Mouse (Mus musculus) C2C12 (cell line): ENCODE measurements around the gene Htr6. TPM values are rescaled to one million over a fixed set of nuclear protein-coding genes. Genes with fewer than 3 reads are reported as not detected.

Experiments used
- H3K27me3 ChIP-seq: one replicate; pipeline ENCODE4 v1.6.1; 2011; ENCODE audit not compliant: control insufficient read depth, insufficient read depth, insufficient read length
- H3K36me3 ChIP-seq: one replicate; pipeline ENCODE4 v1.6.1; 2011; ENCODE audit not compliant: control insufficient read depth, insufficient read depth
- H3K4me3 ChIP-seq: one replicate; pipeline ENCODE4 v1.5.1; 2011; ENCODE audit warnings: mild to moderate bottlenecking, control low read depth; ENCODE audit not compliant: poor library complexity, insufficient read depth, severe bottlenecking
- H3K79me2 ChIP-seq: one replicate; pipeline ENCODE4 v1.6.1; 2011; ENCODE audit not compliant: control insufficient read depth, insufficient read depth
- H3K79me3 ChIP-seq: one replicate; pipeline ENCODE4 v1.6.1; 2011; ENCODE audit warnings: low read depth, control low read depth
- H3ac ChIP-seq: one replicate; pipeline ENCODE3; 2011; ENCODE audit warnings: low read depth; ENCODE audit not compliant: control insufficient read depth, insufficient read length
- CEBPB ChIP-seq: IDR thresholded peaks from one replicate; pipeline ENCODE4 v1.6.1; 2011; ENCODE audit warnings: low read depth, mild to moderate bottlenecking, control low read depth, moderate library complexity
- CTCF ChIP-seq: IDR thresholded peaks from one replicate; pipeline ENCODE4 v1.5.1; 2011; ENCODE audit not compliant: control insufficient read depth, insufficient read depth, insufficient read length
- FOSL1 ChIP-seq: IDR thresholded peaks from one replicate; pipeline ENCODE4 v1.8.0; 2011; ENCODE audit warnings: mild to moderate bottlenecking, low read length; ENCODE audit not compliant: poor library complexity, insufficient read depth, severe bottlenecking
- MAX ChIP-seq: IDR thresholded peaks from one replicate; pipeline ENCODE4 v1.6.1; 2011; ENCODE audit warnings: mild to moderate bottlenecking, control low read depth
- MYOD1 ChIP-seq: IDR thresholded peaks from one replicate; pipeline ENCODE4 v1.6.1; 2011; ENCODE audit warnings: low read depth; ENCODE audit not compliant: control insufficient read depth, insufficient read length
- MYOG ChIP-seq: IDR thresholded peaks from one replicate; pipeline ENCODE4 v1.6.1; 2011; ENCODE audit not compliant: control insufficient read depth, insufficient read length; ENCODE audit errors: extremely low read depth
- USF1 ChIP-seq: IDR thresholded peaks from one replicate; pipeline ENCODE4 v1.6.1; 2011; ENCODE audit warnings: low read depth, mild to moderate bottlenecking, control low read depth, moderate library complexity
- polyA plus RNA-seq: library from polyadenylated mRNA; unstranded; fragments of >200 nt; fragmentation: generic; extraction: Trizol; gene quantifications from one replicate; pipeline ENCODE4 v1.2.1, GENCODE M21; 2012; ENCODE audit warnings: missing spikeins

The Htr6 gene
- polyA plus RNA-seq, 1 experiment = 0.02 TPM

DNA sequence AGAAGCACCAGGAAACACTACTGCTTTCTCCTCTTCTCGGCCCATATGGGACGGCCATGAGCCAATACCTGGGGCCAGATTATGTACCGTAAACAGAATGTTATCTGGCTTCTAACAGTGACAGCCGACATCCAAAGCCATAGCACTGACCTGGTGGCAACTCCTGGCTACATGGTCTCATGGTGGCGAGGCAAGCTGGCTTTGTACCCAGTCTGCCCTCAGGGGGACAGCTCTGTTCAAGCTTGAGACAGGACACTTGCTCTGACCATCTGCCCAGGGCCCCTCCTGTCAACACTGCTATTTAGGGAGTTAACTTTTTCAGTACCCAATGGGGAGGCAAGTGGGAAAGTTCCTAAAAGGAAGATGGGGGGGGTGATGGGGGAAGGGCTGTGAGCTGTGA lies 18.1 kb downstream of the Htr6 start:
- no peaks in the 10 kb centered on the region for H3K36me3 ChIP-seq
- H3K27me3 ChIP-seq = peaks cover 24% of the 10 kb centered on the region
- no peaks in the 10 kb centered on the region for H3K79me3 ChIP-seq
- no peak overlapping the region for H3K4me3 ChIP-seq
- H3ac ChIP-seq = no peak overlapping the region
- TF ChIP-seq USF1 (no peak), FOSL1 (no peak), CEBPB (no peak), MYOD1 (no peak), MAX (no peak), MYOG (no peak), CTCF (no peak)
- H3K79me2 ChIP-seq = no peaks in the 10 kb centered on the region

GRCm38 (mm10) chr4:139055744-139056143 lies 19.6 kb downstream of the Htr6 start:
- H3K36me3 ChIP-seq = no peaks in the 10 kb centered on the region
- TF ChIP-seq CTCF = no peak
- TF ChIP-seq MYOD1 = no peak
- TF ChIP-seq USF1 = no peak
- TF ChIP-seq MYOG = no peak
- TF ChIP-seq MAX = no peak
- TF ChIP-seq CEBPB = no peak
- TF ChIP-seq FOSL1 = no peak
- H3ac ChIP-seq = no peak overlapping the region
- no peaks in the 10 kb centered on the region for H3K79me2 ChIP-seq
- H3K79me3 ChIP-seq = no peaks in the 10 kb centered on the region
- no peak overlapping the region for H3K4me3 ChIP-seq
- H3K27me3 ChIP-seq = peaks cover 31% of the 10 kb centered on the region

- Histone ChIP-seq H3K79me2 (no peaks in the 10 kb centered on the region), H3K36me3 (no peaks in the 10 kb centered on the region), H3K4me3 (no peak overlapping the region), H3ac (no peak overlapping the region), H3K79me3 (no peaks in the 10 kb centered on the region), H3K27me3 (peaks cover 32% of the 10 kb centered on the region)
- TF ChIP-seq USF1 = no peak
- no peak for TF ChIP-seq CEBPB
- TF ChIP-seq MAX = no peak
- no peak for TF ChIP-seq MYOG
- no peak for TF ChIP-seq FOSL1
- no peak for TF ChIP-seq MYOD1
- no peak for TF ChIP-seq CTCF
Measured at GRCm38 (mm10) chr4:139055336-139055735, 20.0 kb downstream of the Htr6 start.

DNA sequence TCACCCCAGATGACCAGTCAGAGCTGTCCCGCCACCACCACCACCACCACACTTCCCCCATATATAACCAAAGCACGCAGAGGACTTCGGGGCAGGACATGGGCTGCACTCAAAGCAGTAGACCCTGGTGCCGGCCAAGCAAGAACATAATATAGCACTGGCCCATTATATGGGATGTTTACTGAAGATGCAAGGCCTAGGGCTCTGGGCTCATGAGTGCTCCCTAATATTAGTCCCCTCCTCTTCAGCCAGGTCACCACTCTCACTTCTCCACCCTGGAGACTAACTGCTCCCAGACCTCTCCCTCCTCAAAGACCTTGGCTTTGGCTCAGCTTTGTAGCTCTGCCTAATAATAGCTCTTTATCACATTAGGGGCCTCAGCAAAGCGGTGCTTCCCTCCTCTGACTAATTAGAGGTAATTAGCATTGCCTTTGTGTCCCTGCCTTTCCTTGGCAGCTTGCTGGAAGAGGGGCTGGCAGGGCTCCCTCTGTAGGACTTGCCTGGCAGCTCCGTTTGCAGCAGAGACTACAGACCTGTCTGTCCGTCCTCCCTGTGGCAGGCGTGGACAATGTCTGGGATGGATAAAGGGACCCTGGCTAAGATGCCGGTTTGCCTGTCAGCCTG lies 21.0 kb downstream of the Htr6 start:
- no peak overlapping the region for H3ac ChIP-seq
- no peaks in the 10 kb centered on the region for H3K36me3 ChIP-seq
- TF ChIP-seq FOSL1 (no peak), MYOG (no peak), MYOD1 (no peak), USF1 (no peak), MAX (no peak), CEBPB (no peak), CTCF (no peak)
- H3K79me3 ChIP-seq = no peaks in the 10 kb centered on the region
- H3K4me3 ChIP-seq = no peak overlapping the region
- H3K79me2 ChIP-seq = no peaks in the 10 kb centered on the region
- peaks cover 32% of the 10 kb centered on the region for H3K27me3 ChIP-seq

DNA sequence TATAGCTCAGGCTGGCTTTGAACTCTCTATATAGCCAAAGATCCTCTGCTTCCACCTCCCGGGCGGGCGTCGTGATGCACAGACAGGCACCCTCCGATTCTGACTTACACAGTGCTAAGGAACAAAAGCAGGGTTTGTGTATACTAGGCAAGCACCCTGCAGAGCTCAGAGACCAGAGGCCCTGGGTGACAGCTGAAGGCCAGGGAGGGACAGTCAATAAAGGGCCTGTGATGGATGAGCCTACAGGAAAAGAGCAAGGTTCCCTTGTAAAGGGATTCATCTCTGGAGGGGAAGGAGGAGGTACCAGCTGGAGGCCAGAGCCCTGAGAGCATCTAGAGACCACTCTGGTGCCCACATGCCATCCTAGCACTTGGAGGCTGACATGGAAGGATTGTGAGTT lies 22.0 kb downstream of the Htr6 start:
- H3K36me3 ChIP-seq = no peaks in the 10 kb centered on the region
- H3K27me3 ChIP-seq = peaks cover 32% of the 10 kb centered on the region
- no peaks in the 10 kb centered on the region for H3K79me2 ChIP-seq
- no peak for TF ChIP-seq MYOG
- no peak for TF ChIP-seq MAX
- TF ChIP-seq FOSL1 = no peak
- TF ChIP-seq MYOD1 = no peak
- TF ChIP-seq CEBPB = no peak
- TF ChIP-seq USF1 = no peak
- TF ChIP-seq CTCF = no peak
- H3K4me3 ChIP-seq = no peak overlapping the region
- H3ac ChIP-seq = no peak overlapping the region
- H3K79me3 ChIP-seq = no peaks in the 10 kb centered on the region

DNA sequence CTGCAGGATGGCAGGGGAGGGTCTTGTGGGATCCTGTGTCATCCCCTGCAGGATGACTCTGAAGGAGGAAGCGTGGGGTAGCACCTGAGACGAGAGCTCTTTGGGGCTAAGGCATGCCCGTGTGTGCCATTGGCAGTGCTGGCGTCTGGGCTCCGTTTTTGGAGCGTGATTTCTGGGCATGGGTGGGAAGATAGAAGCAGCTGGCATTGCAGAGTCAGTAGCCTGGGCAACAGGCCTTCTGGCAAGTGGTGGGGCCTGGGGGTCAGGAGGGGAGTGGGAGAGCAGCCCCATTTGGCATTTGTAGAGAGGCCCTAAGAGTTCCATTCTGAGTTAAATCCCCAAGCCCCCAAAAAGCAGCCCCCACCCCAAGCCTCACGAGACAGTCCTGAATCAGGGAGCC lies 22.6 kb downstream of the Htr6 start:
- H3K79me3 ChIP-seq = no peaks in the 10 kb centered on the region
- TF ChIP-seq MYOG (no peak), CEBPB (no peak), USF1 (no peak), MYOD1 (no peak), FOSL1 (no peak), CTCF (no peak), MAX (no peak)

More for the DNA sequence above, 22.6 kb downstream of the Htr6 start:
- Histone ChIP-seq H3K79me2 (no peaks in the 10 kb centered on the region), H3K27me3 (peaks cover 32% of the 10 kb centered on the region), H3K36me3 (no peaks in the 10 kb centered on the region), H3ac (no peak overlapping the region), H3K4me3 (no peak overlapping the region)
